Comparison of ENCODE assay signal across 13 mouse cellular contexts in the genomic region with DNA sequence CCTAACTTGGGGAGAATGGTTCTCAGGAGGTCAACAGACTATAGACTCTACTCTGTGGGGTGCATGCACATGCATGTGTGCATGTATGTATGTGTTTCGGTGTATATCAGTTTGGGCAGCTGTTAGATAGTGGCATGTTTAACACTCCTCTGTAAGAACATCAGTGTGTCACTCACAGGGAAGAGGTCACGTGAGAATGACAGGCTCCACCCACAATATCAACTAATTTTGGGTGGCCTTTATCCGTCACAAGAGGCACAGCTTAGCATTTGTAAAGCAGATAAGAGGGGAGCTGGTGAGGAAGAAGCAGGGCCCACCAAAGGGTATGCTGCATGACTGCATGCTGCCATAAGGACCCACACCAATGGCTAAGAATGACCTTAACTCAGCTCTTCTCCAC.
"Had no signal": no experiment of that assay in that cellular context is flagged by ENCODE, and none has a peak within 500 bp of the region (broad histone marks: within the 10 kb centered on the region; RNA-seq: fewer than 3 reads in every experiment).

No protein-coding gene starts in this region.

- H3K27ac ChIP-seq: intestine, embryonic 15.5 days; limb, embryonic 10.5 days; midbrain, embryonic 13.5 days had no signal

- H3K4me3 ChIP-seq: intestine, embryonic 15.5 days; limb, embryonic 10.5 days; megakaryocyte, embryonic 14.5 days; midbrain, embryonic 13.5 days had no signal

- H3K9ac ChIP-seq: intestine, embryonic 15.5 days; midbrain, embryonic 13.5 days had no signal

- ATAC-seq: intestine, embryonic 15.5 days; midbrain, embryonic 13.5 days had no signal

- H3K36me3 ChIP-seq: intestine, embryonic 15.5 days; limb, embryonic 10.5 days; midbrain, embryonic 13.5 days had no signal

- H3K9me3 ChIP-seq: intestine, embryonic 15.5 days; limb, embryonic 10.5 days had no signal

- H3K4me2 ChIP-seq: intestine, embryonic 15.5 days; midbrain, embryonic 13.5 days had no signal

- H3K4me1 ChIP-seq: intestine, embryonic 15.5 days; limb, embryonic 10.5 days had no signal

- H3K27me3 ChIP-seq: intestine, embryonic 15.5 days; midbrain, embryonic 13.5 days had no signal

- DNase-seq: kidney, adult 18-20 months; kidney, postnatal 25 days; layer of hippocampus, postnatal 36 days; lung, adult 2 months; lung, postnatal 10 days; lung, postnatal 4 days; right cerebral cortex, postnatal 25 days; thymus, adult 18-20 months; thymus, postnatal 14 days had no signal
